Mouse (Mus musculus): ENCODE data around the gene Atxn7l1.
A peak's percentile ranks its signal among the peaks of the same experiment; 100 is the strongest.

The Atxn7l1 gene

GRCm38 (mm10) chr12:33235771-33236323 lies 88.4 kb downstream of the Atxn7l1 start:
- DNase-seq = peak; percentile 40 to 45

- no peak for DNase-seq
Measured at GRCm38 (mm10) chr12:33236344-33237049, 89.0 kb downstream of the Atxn7l1 start.

- DNase-seq = peak in 1 of 2 experiments; percentile 35
Measured at GRCm38 (mm10) chr12:33237108-33237507, 89.6 kb downstream of the Atxn7l1 start.

GRCm38 (mm10) chr12:33242679-33243078 lies 95.2 kb downstream of the Atxn7l1 start:
- DNase-seq = no peak

GRCm38 (mm10) chr12:33244132-33244875 lies 96.8 kb downstream of the Atxn7l1 start:
- DNase-seq = no peak

GRCm38 (mm10) chr12:33245455-33245854 lies 98.0 kb downstream of the Atxn7l1 start:
- peak; percentile 44 to 56 for DNase-seq

GRCm38 (mm10) chr12:33246878-33247277 lies 99.4 kb downstream of the Atxn7l1 start:
- no peak for DNase-seq

- no peak for DNase-seq
Measured at GRCm38 (mm10) chr12:33250197-33250596, 102.7 kb downstream of the Atxn7l1 start.

- no peak for DNase-seq
Measured at GRCm38 (mm10) chr12:33251399-33251798, 103.9 kb downstream of the Atxn7l1 start.

GRCm38 (mm10) chr12:33252621-33253020 lies 105.1 kb downstream of the Atxn7l1 start:
- DNase-seq = no peak

GRCm38 (mm10) chr12:33253206-33253605 lies 105.7 kb downstream of the Atxn7l1 start:
- DNase-seq = no peak

- DNase-seq = no peak
Measured at GRCm38 (mm10) chr12:33255256-33255655, 107.8 kb downstream of the Atxn7l1 start.

GRCm38 (mm10) chr12:33256426-33256825 lies 108.9 kb downstream of the Atxn7l1 start:
- DNase-seq = no peak

GRCm38 (mm10) chr12:33258995-33259529 lies 111.6 kb downstream of the Atxn7l1 start:
- DNase-seq = no peak

- DNase-seq = no peak
Measured at GRCm38 (mm10) chr12:33260575-33260974, 113.1 kb downstream of the Atxn7l1 start.

GRCm38 (mm10) chr12:33265877-33266276 lies 118.4 kb downstream of the Atxn7l1 start:
- DNase-seq = no peak

GRCm38 (mm10) chr12:33267965-33268364 lies 120.5 kb downstream of the Atxn7l1 start:
- DNase-seq = no peak

GRCm38 (mm10) chr12:33269743-33270142 lies 122.2 kb downstream of the Atxn7l1 start:
- peak; percentile 64 to 84 for DNase-seq

- DNase-seq = no peak
Measured at GRCm38 (mm10) chr12:33271865-33272264, 124.4 kb downstream of the Atxn7l1 start.

GRCm38 (mm10) chr12:33272441-33272840 lies 124.9 kb downstream of the Atxn7l1 start:
- no peak for DNase-seq

GRCm38 (mm10) chr12:33273147-33273546 lies 125.7 kb downstream of the Atxn7l1 start:
- DNase-seq = no peak

- DNase-seq = no peak
Measured at GRCm38 (mm10) chr12:33273668-33274067, 126.2 kb downstream of the Atxn7l1 start.

- DNase-seq = peak; percentile 21 to 33
Measured at GRCm38 (mm10) chr12:33276028-33276427, 128.5 kb downstream of the Atxn7l1 start.

- no peak for DNase-seq
Measured at GRCm38 (mm10) chr12:33277427-33277826, 129.9 kb downstream of the Atxn7l1 start.
